8 mouse cellular contexts compared by ENCODE assay signal in the genomic region with DNA sequence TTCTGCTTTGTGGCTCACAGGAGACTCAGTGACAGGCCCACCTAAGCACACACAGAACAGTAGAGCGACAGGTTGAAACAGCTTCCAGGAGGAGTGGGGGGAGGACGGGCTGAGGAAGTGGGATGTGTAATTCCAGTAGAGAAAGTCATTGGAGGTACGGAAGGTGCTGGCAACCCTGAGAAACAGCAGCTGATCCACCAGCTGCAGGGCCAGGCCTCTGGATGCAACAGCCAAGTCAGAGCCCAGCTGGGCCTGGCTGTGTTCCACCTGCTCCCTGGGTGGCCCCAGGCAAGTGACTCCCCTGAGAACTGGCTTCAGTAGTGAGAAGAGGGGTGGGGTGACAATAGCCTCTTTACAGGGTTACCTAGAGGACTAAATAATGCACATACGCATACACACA. TPM values are rescaled to one million over a fixed set of nuclear protein-coding genes. Genes with fewer than 3 reads are reported as not detected.
DNase-seq lines count a peak whose midpoint lies in the region; ATAC-seq and TF ChIP-seq lines count a peak whose summit lies in the region.

No protein-coding gene starts in this region.

- no peak overlapping the region for H3K9ac ChIP-seq in heart, embryonic 11.5 days (ENCODE audit: low read depth, low read length)
- H3K9ac ChIP-seq in forebrain, embryonic 15.5 days (replicated peaks), result no peak overlapping the region

- no peaks in the 10 kb centered on the region for H3K27me3 ChIP-seq in heart, embryonic 11.5 days (ENCODE audit: control insufficient read depth, insufficient read depth, low read length)
- H3K27me3 ChIP-seq in forebrain, embryonic 15.5 days, result no peaks in the 10 kb centered on the region

- TF ChIP-seq CTCF in layer of hippocampus, adult 2 months (conservative IDR thresholded peaks at IDR 0.05), result no peak

- 69% methylated on average over 4 of the region's 4 CpGs for WGBS in heart, embryonic 11.5 days (ENCODE audit: insufficient replicate concordance)
- 70% methylated on average over 4 of the region's 4 CpGs for WGBS in forebrain, embryonic 15.5 days

- no peak overlapping the region for H3K4me2 ChIP-seq in heart, embryonic 11.5 days
- no peak overlapping the region for H3K4me2 ChIP-seq in forebrain, embryonic 15.5 days (replicated peaks)

- no peaks in the 10 kb centered on the region for H3K36me3 ChIP-seq in heart, embryonic 11.5 days (ENCODE audit: control insufficient read depth, insufficient read depth, low read length)
- no peaks in the 10 kb centered on the region for H3K36me3 ChIP-seq in forebrain, embryonic 15.5 days

- peak; percentile 36 to 47 for DNase-seq in heart, adult 18-20 months
- DNase-seq in NIH3T3 (ENCODE audit: low read depth), result peak; percentile 11
- DNase-seq in cerebellum, postnatal 36 days, result peak; percentile 6 to 22
- DNase-seq in layer of hippocampus, adult 2 months (ENCODE audit: low spot score in 2 of 2), result peak; percentile 35 to 36
- peak; percentile 77 for DNase-seq in skeletal muscle tissue, adult 2 months (ENCODE audit: low read depth, low spot score)

- H3K9me3 ChIP-seq in heart, embryonic 11.5 days (replicated peaks; ENCODE audit: control insufficient read depth, low read length), result no peaks in the 10 kb centered on the region
- H3K9me3 ChIP-seq in forebrain, embryonic 15.5 days, result no peaks in the 10 kb centered on the region

- ATAC-seq in heart, embryonic 11.5 days (replicated peaks; ENCODE audit: insufficient number of reproducible peaks, low FRiP score, low TSS enrichment), result no peak
- no peak for ATAC-seq in forebrain, embryonic 15.5 days (replicated peaks)
- ATAC-seq in granulocyte monocyte progenitor cell, adult 5-6 weeks (replicated peaks; ENCODE audit: poor library complexity, severe bottlenecking), result no peak

- no peak overlapping the region for H3K27ac ChIP-seq in heart, embryonic 11.5 days (ENCODE audit: low read depth, low read length)
- peak overlapping the region; percentile 78 for H3K27ac ChIP-seq in layer of hippocampus, adult 2 months
- no peak overlapping the region for H3K27ac ChIP-seq in forebrain, embryonic 15.5 days (replicated peaks)

- no peaks in the 10 kb centered on the region for H3K4me1 ChIP-seq in heart, embryonic 11.5 days (ENCODE audit: control insufficient read depth, insufficient read depth, low read length)
- H3K4me1 ChIP-seq in forebrain, embryonic 15.5 days, result no peaks in the 10 kb centered on the region

- H3K4me3 ChIP-seq in heart, embryonic 11.5 days (ENCODE audit: low read depth, low read length), result no peak overlapping the region
- no peak overlapping the region for H3K4me3 ChIP-seq in layer of hippocampus, adult 2 months
- H3K4me3 ChIP-seq in forebrain, embryonic 15.5 days, result no peak overlapping the region

RNA-seq across cellular contexts. Expression of gene Gjb6, which starts 27.8 kb away (rescaled TPM):
- total RNA-seq in heart, adult 18-20 months (2021), result not detected
- polyA plus RNA-seq in heart, embryonic 11.5 days (2014; fragmentation: Nextera tagmentation; extraction: Ambion mirVana), result 0.11 TPM in 1 of 2 replicates, not detected in the other
- 100 to 1,000 TPM; 115 to 117 TPM for total RNA-seq in layer of hippocampus, adult 2 months (2021)
- polyA plus RNA-seq in forebrain, embryonic 15.5 days (2015; fragmentation: Nextera tagmentation; extraction: Ambion mirVana), result 7.6 and 8.5 TPM in 2 replicates
- not detected in 2 replicates for total RNA-seq in granulocyte monocyte progenitor cell, adult 5-6 weeks (2014; fragmentation: Nextera tagmentation)
- not detected in 2 replicates for total RNA-seq in granulocyte monocyte progenitor cell, adult 5-6 weeks (2017)

RNA-seq across cellular contexts. Expression of gene Gm4491, which starts 45.5 kb away (rescaled TPM):
- total RNA-seq in heart, adult 18-20 months (2021), result not detected
- polyA plus RNA-seq in heart, embryonic 11.5 days (2014; fragmentation: Nextera tagmentation; extraction: Ambion mirVana), result not detected in 2 replicates
- under 1 TPM; 0.79 to 0.91 TPM for total RNA-seq in layer of hippocampus, adult 2 months (2021)
- not detected in 2 replicates for polyA plus RNA-seq in forebrain, embryonic 15.5 days (2015; fragmentation: Nextera tagmentation; extraction: Ambion mirVana)
- total RNA-seq in granulocyte monocyte progenitor cell, adult 5-6 weeks (2014; fragmentation: Nextera tagmentation), result not detected in 2 replicates
- not detected in 2 replicates for total RNA-seq in granulocyte monocyte progenitor cell, adult 5-6 weeks (2017)

RNA-seq across cellular contexts. Expression of gene Gjb2, which starts 56.7 kb away (rescaled TPM):
- under 1 TPM in 1 of 2 experiments, not detected in 1; 0.15 TPM for total RNA-seq in heart, adult 18-20 months (2021)
- polyA plus RNA-seq in heart, embryonic 11.5 days (2014; fragmentation: Nextera tagmentation; extraction: Ambion mirVana), result 0.96 and 1.2 TPM in 2 replicates
- 1 to 10 TPM; 6.2 to 9.5 TPM for total RNA-seq in layer of hippocampus, adult 2 months (2021)
- 5.3 and 7.1 TPM in 2 replicates for polyA plus RNA-seq in forebrain, embryonic 15.5 days (2015; fragmentation: Nextera tagmentation; extraction: Ambion mirVana)
- total RNA-seq in granulocyte monocyte progenitor cell, adult 5-6 weeks (2014; fragmentation: Nextera tagmentation), result not detected in 2 replicates
- total RNA-seq in granulocyte monocyte progenitor cell, adult 5-6 weeks (2017), result not detected in 2 replicates

Comparison
In these comparisons a context has a peak if more than half of its experiments do, and no peak if none do; other contexts are left out.
1. DNase-seq: peak in every context shown above with its lines; median percentile 77 in skeletal muscle tissue, adult 2 months; 42 in heart, adult 18-20 months; 36 in layer of hippocampus, adult 2 months; 14 in cerebellum, postnatal 36 days; 11 in NIH3T3.
2. RNA of gene Gjb6, which starts 27.8 kb away (total RNA-seq): 115 to 117 TPM in layer of hippocampus, adult 2 months; not detected in heart, adult 18-20 months and not detected in granulocyte monocyte progenitor cell, adult 5-6 weeks; every median in the first group is over 100 times any median in the second.
3. RNA of gene Gjb2, which starts 56.7 kb away (total RNA-seq): 6.2 to 9.5 TPM in layer of hippocampus, adult 2 months; 0.15 TPM in heart, adult 18-20 months and not detected in granulocyte monocyte progenitor cell, adult 5-6 weeks; every median in the first group is over 4 times any median in the second.